Mouse (Mus musculus): ENCODE results near the gene Sdf2.
"Not testable (repeated sequence)": the region's sequence is repeated elsewhere in the genome, so short reads cannot be mapped to it uniquely, and the experiment has no call there.

The Sdf2 gene

GRCm38 (mm10) chr11:78261380-78262352 is 16.1 kb downstream of the Sdf2 start, which contains the start of gene 2610507B11Rik:
Gene 2610507B11Rik, plus strand, starts transcription at chr11:78261752.
- peak; percentile 93 for ATAC-seq (ENCODE audit: insufficient number of reproducible peaks, low FRiP score, low TSS enrichment)

- ATAC-seq (ENCODE audit: insufficient number of reproducible peaks, low FRiP score, low TSS enrichment), result no peak
Observed at GRCm38 (mm10) chr11:78262550-78262949, 17.0 kb downstream of the Sdf2 start.

GRCm38 (mm10) chr11:78265571-78265970 is 20.0 kb downstream of the Sdf2 start:
- ATAC-seq (ENCODE audit: insufficient number of reproducible peaks, low FRiP score, low TSS enrichment), result no peak

DNA sequence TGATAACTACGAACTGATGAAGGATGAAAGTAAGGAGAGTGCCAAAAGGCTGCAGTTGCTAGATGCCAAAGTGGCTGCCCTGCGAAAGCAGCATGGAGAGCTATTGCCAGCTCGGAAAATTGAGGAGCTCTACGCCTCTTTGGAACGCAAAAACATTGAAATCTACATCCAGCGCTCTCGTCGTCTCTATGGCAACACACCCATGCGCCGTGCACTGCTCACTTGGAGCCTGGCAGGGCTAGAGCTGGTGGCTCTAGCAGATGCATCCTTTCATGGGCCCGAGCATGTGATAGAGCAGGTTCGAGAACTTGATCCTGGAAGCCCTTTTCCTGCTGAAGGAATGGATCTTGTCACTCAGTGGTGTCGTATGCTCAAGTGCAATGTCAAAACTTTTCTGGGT is 26.4 kb downstream of the Sdf2 start:
- ATAC-seq (ENCODE audit: insufficient number of reproducible peaks, low FRiP score, low TSS enrichment), result no peak

GRCm38 (mm10) chr11:78275596-78275995 is 30.1 kb downstream of the Sdf2 start:
- no peak for ATAC-seq (ENCODE audit: insufficient number of reproducible peaks, low FRiP score, low TSS enrichment)

- not testable (repeated sequence) for ATAC-seq (ENCODE audit: insufficient number of reproducible peaks, low FRiP score, low TSS enrichment)
Observed at GRCm38 (mm10) chr11:78276169-78276568, 30.6 kb downstream of the Sdf2 start.

DNA sequence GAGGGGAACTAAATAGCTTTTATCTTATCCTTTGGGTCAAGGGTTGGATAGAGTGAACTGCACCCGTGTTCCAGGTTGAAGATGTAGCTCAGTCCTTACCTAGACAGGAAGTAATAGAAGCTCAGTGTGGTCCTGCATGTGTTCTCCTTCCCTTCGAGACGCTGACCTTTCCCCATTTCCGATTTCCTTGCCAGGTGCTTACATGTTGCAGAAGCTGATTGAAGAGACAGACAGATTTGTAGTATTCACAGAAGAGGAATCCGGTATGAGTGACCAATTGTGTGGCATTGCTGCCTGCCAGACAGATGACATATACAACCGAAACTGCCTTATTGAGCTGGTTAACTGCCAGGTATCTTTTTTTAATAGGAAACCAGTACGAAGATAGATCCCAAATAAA is 33.3 kb downstream of the Sdf2 start:
- no peak for ATAC-seq (ENCODE audit: insufficient number of reproducible peaks, low FRiP score, low TSS enrichment)

DNA sequence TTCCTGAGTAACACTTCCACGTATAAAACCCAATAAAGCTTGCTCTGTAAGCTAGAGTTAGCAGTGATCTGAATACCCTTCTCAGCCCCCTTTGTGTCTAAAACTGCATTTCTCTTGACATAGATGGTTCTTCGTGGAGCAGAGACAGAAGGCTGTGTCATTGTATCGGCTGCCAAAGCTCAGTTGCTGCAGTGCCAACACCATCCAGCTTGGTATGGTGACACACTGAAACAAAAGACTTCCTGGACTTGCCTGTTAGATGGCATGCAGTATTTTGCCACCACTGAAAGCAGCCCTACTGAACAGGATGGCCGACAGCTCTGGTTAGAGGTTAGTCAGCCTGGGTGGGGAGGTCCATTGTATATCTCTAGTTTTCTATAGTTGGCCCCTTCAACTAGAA is 34.0 kb downstream of the Sdf2 start:
- ATAC-seq (ENCODE audit: insufficient number of reproducible peaks, low FRiP score, low TSS enrichment), result no peak

DNA sequence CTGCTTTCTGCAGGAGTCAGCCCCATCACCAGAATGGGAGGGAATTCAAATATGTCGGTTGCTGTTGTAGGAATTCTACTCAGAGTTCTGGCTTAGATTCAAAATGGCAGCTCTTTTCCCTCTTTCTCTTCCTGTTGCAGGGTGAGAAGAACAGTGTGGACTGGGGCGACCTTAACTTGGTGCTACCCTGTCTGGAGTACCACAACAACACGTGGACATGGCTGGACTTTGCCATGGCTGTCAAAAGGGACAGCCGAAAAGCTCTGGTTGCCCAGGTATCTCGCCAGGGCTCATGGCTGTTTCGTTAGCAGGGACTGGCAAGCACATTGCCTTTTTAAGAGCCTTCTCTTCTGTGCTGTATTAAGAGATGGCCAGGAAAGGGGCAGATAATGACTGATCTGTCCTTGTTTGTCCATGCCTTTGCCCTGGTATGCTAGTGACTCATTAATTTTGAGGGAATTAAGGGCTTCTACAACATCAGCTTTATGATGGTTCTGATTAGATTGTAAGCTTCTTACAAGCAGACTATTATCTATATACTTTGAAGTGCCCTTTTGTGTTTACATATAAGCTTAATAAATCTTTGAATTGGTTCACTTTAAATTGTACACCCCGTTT is 43.7 kb downstream of the Sdf2 start:
- no peak for ATAC-seq (ENCODE audit: insufficient number of reproducible peaks, low FRiP score, low TSS enrichment)

DNA sequence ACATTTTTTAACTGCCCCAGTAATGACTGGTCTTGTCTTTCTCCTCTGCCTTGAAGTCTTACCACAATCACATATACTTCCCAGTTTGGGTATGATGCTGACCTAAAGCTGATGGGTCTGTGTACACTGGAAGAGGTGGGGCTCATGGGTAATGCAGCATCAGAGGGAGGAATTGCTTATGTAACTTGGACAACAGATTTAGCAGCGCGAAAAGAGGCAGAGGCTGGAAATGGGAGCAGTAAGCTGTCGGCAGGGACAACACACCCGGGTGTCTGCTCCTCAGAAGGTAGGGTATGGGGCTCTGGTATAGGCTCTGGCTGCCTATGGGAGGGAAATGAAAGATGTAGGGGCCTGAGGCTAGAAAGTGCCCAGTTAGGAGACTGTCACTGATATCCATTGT is 45.1 kb downstream of the Sdf2 start, which contains the start of gene BC030499:
Gene BC030499 (plus strand): TSS at position 188 of the 400 bp plus-strand sequence.
- ATAC-seq (ENCODE audit: insufficient number of reproducible peaks, low FRiP score, low TSS enrichment), result no peak

DNA sequence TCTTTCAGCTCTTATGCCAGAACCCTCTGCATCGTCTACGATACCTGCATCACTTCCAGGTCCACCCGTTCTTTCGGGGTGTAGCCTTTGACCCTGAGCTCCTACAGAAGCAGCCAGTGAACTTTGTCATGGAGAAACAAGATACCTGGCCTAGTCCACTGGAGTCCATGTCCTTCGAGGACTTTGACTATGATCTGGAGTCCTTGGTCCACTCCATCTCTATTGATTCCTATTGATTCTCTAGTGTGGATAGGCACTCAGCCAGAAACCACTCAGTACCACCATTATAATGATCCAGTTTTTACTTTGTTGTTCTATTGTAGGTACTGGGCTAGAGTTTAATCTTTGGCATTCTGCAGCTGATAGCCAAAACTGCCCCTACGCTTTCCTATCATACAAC is 49.0 kb downstream of the Sdf2 start:
- ATAC-seq (ENCODE audit: insufficient number of reproducible peaks, low FRiP score, low TSS enrichment), result no peak

GRCm38 (mm10) chr11:78300917-78301316 is 55.4 kb downstream of the Sdf2 start:
- no peak for ATAC-seq (ENCODE audit: insufficient number of reproducible peaks, low FRiP score, low TSS enrichment)

DNA sequence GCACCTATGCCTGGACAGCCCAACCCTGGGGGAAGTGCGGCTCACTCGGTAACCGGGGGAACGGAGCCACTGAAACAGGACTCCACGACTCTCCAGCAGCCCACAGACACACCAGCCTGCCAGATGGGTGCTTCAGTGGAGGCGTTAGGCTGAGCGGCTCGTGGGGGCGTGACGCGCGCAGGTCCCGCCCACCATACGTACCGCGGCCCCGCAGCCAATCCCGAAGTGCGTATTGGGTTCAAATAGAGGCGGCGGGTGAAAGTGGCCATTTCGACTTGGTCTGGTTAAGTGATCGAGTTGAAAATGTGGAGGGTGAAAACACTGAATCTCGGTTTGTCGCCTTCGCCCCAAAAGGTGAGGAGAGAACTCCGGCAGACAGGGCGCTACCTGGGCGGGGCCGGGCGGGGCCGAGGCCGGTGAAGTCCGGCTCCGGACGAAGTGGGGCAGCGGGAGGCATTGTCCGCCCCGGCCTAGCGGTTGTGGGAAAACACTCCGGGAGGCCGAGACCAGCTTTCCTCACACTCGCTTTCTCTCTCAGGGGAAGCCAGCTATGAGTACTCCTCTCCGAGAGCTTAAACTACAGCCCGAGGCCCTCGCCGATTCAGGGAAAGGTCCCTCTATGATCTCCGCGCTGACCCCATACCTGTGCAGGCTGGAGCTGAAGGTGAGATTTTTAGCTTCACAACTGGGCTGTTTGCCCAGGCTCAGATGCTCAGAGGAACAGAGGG is 56.0 kb downstream of the Sdf2 start, which contains the start of gene Spag5:
Gene Spag5 (plus strand): TSS at position 173 of the 728 bp plus-strand sequence.
- ATAC-seq (ENCODE audit: insufficient number of reproducible peaks, low FRiP score, low TSS enrichment), result peak; percentile 91
